Mouse (Mus musculus) heart, postnatal 14 days (tissue): ENCODE measurements at regions not wholly inside any gene's neighbourhood (a gene's known extent, or its start where the extent isn't known, plus 50 kb on each side); places are given as distances from the start of the nearest gene placed in this dataset.
"Not testable (repeated sequence)": the region's sequence is repeated elsewhere in the genome, so short reads cannot be mapped to it uniquely, and the experiment has no call there.

Experiments used
- DNase-seq, 2 experiments: peaks; one replicate each; pipeline ENCODE4 v3.0.0; 2021 to 2022
- intact Hi-C: fragments of 180-260 bp; cut with DNase I; formaldehyde crosslinking; loops from one replicate; pipeline ENCODE4 v1.15.1; 2025

DNA sequence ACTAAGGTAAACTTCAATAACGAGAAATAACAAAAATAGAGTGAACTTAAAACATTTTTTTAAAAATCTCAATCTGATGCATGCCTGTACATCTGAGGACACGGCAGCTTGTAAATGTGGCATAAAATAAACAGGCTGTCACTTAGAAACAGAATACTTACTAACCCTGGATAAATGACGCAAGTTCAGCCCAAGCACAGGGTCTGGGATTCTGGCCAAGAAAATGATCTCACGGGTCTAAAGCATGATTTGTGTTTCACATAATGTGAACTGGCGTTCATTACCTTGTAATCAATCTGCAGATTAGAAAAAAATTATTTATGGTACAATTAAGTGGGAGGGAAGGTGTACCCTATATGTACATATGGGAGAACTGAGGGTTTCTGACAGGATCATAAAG, 512.1 kb upstream of the Vrk2 start:
- intact Hi-C loops, result no loop called here
- no peak for DNase-seq

DNA sequence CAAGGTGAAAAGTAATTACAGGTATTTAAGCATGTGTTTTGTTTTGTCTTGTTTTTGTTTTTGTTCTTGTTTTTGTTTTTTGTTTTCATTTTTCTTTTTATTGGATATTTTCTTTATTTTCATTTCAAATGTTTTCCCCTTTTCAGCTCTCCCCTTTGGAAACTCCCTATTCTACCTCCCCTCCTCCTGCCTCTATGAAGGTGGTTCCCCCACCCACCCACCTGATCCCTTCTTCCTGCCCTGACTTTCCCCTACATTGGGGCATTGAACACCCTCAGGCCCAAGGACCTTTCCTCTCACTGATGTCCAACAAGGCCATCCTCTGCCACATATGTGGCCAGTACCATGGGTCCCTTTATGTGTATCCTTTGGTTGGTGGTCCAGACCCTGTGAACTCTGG, 509.1 kb upstream of the Vrk2 start:
- no peak for DNase-seq
- intact Hi-C loops, result no loop called here

- intact Hi-C loops, result no loop called here
- DNase-seq, result no peak
Observed at GRCm38 (mm10) chr11:27102045-27102444, 508.2 kb upstream of the Vrk2 start.

- intact Hi-C loops, result no loop called here
- DNase-seq, result no peak
Observed at GRCm38 (mm10) chr11:27096615-27097014, 502.8 kb upstream of the Vrk2 start.

DNA sequence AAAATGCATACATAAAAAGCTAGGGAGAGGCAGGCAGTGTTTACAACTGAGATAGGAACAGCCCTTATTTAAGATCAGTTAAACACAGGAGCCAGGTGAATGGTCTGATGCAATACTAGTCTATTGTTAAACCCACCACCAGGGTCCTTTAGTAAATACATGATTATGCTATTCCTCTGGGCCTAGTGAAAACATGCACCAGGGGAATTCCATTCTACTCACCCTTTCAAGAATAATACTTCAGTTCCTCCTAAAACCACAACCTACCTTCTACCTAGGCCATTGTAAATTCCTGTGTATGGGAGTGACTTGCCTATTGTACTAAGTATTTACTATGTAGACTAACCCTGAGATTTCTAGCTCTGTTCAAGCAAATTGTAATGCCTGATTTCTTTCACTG, 501.7 kb upstream of the Vrk2 start:
- intact Hi-C loops, DNase-seq: not testable (repeated sequence)

- intact Hi-C loops, result no loop called here
- no peak for DNase-seq
Observed at GRCm38 (mm10) chr11:27086516-27086915, 492.7 kb upstream of the Vrk2 start.

DNA sequence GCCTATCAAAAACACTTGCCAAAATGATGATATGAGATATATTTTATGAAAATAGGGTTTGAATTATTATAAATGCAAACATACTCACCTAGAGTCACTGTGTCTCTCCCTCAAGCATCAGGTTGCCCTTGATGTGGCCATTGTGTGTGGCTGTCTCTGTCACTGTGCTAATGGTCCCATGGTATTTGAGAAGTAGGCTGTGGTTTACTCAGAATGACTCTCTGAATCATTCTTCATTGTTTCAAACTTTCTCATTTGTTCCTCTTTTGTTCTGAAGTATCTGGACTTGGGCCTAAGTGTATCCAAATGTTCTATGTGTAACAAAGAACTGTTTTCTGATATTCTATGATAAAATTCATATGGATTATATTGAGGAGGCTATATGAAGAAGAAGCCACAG, 487.4 kb upstream of the Vrk2 start:
- no peak for DNase-seq

DNA sequence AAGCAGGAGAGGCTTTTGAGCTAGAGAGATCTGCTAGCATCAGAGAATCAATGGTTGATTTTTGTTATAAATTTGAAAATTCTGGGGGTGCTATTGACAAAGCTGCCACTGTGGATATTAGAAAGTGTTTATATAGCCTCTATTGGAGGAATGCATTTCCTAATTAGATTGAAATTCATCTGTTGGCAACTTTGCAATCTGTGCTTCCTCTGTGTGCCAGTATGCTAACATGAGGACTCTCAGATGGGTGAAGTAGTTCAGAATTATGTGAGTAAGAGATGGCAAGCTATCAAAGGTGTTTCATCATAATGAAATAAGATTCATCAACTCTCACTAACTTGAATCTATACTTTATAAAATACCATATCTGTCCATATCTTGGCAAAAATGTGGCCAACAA, 476.6 kb upstream of the Vrk2 start:
- intact Hi-C loops, result no loop called here
- DNase-seq, result no peak

More for the DNA sequence above, 487.4 kb upstream of the Vrk2 start:
- intact Hi-C loops, result no loop called here

- intact Hi-C loops, result no loop called here
- DNase-seq, result no peak
Observed at GRCm38 (mm10) chr11:27027243-27027852, 433.5 kb upstream of the Vrk2 start.

GRCm38 (mm10) chr11:27025500-27025899, 431.7 kb upstream of the Vrk2 start:
- DNase-seq, result no peak
- intact Hi-C loops, result no loop called here

- intact Hi-C loops, result no loop called here
- no peak for DNase-seq
Observed at GRCm38 (mm10) chr11:26996292-26997099, 402.7 kb upstream of the Vrk2 start.

- no peak for DNase-seq
- intact Hi-C loops, result no loop called here
Observed at GRCm38 (mm10) chr11:26981216-26981615, 387.4 kb upstream of the Vrk2 start.

- DNase-seq, result no peak
- intact Hi-C loops, result no loop called here
Observed at GRCm38 (mm10) chr11:26972533-26973081, 378.8 kb upstream of the Vrk2 start.

GRCm38 (mm10) chr11:26971161-26971560, 377.4 kb upstream of the Vrk2 start:
- intact Hi-C loops, result no loop called here
- no peak for DNase-seq

DNA sequence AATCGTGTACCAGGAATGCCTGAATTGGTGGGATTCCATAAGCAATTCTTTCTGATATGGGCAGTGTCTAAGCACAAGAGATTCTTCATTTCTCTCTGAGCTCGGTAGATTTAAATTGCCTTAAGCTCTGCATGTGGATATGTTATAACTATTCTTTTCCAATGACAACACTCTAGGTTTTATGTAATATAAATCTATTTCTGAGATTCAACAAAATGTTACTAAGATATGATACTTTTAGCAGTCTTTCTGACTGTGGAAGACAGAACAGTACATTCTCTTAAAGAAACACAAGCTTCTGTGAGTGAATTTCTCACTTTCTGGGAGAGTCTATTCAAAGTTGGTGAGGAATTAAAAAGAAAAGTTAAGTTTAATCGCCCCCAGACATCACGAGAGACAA, 373.6 kb upstream of the Vrk2 start:
- no peak for DNase-seq
- intact Hi-C loops, result no loop called here

DNA sequence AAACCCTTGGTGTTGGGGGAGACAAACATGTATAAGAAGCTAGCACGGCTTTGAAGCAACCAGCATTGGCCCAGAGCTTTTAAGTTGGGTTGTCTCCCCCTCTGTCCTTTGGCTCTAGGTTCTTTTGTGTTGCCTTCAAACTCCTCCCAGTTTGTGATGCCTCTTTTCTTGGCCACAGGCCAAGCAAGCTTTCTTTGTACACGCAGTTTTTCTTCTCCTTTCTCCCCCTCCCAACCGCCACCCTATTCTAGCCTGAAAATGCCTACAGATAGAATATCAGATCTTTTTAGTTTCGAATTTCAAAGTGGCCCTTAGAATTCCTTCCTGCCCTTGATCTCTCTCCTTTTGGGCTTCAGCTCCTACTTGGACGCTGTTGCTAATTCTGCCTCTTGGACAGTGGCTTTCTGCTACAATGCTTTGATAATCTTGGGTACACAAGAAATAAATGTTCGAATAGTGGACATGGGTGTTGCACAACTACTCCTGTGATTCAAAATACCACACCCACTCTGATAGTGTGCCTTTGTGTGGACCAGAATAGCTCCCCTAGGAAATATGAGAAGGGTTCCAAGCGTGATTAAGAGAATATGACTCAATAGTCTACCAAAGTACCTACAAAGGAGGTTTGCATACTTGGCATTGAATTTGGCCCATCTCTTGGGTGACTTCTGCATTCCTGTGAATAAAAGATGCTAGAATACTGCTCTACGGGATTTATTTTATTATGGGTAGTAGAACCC, 369.3 kb upstream of the Vrk2 start:
- peak in 1 of 2 experiments; percentile 2 for DNase-seq
- intact Hi-C loops, result no loop called here

- intact Hi-C loops, result no loop called here
- no peak for DNase-seq
Observed at GRCm38 (mm10) chr11:26962040-26962927, 368.5 kb upstream of the Vrk2 start.

GRCm38 (mm10) chr11:26961336-26961980, 367.7 kb upstream of the Vrk2 start:
- DNase-seq, result peak; percentile 80 to 89
- intact Hi-C loops, result no loop called here

- intact Hi-C loops, result no loop called here
- no peak for DNase-seq
Observed at GRCm38 (mm10) chr11:26956153-26956552, 362.4 kb upstream of the Vrk2 start.

GRCm38 (mm10) chr11:26931766-26932165, 338.0 kb upstream of the Vrk2 start:
- intact Hi-C loops, result no loop called here
- DNase-seq, result no peak
